10 mouse cellular contexts compared by ENCODE assay signal in genomic region chr1:180274725-180275308, GRCm38 (mm10). TPM values are rescaled to one million over a fixed set of nuclear protein-coding genes. Genes with fewer than 3 reads are reported as not detected.
DNase-seq lines count a peak whose midpoint lies in the region; ATAC-seq and TF ChIP-seq lines count a peak whose summit lies in the region.
"Had no signal": no experiment of that assay in that cellular context is flagged by ENCODE, and none has a peak within 500 bp of the region (broad histone marks: within the 10 kb centered on the region; RNA-seq: fewer than 3 reads in every experiment).

No protein-coding gene starts in this region.

- no peak overlapping the region for H3K9ac ChIP-seq in liver, embryonic 12.5 days
- no peak overlapping the region for H3K9ac ChIP-seq in heart, embryonic 15.5 days

- H3K4me2 ChIP-seq in liver, embryonic 12.5 days = no peak overlapping the region
- H3K4me2 ChIP-seq in heart, embryonic 15.5 days = no peak overlapping the region

- no peaks in the 10 kb centered on the region for H3K36me3 ChIP-seq in liver, embryonic 12.5 days
- H3K36me3 ChIP-seq in heart, embryonic 15.5 days = no peaks in the 10 kb centered on the region
- no peaks in the 10 kb centered on the region for H3K36me3 ChIP-seq in small intestine, adult 2 months (ENCODE audit: control insufficient read depth, insufficient read depth, low read length)
- H3K36me3 ChIP-seq in thymus, adult 2 months (ENCODE audit: control insufficient read depth, insufficient read depth, low read length) = no peaks in the 10 kb centered on the region

- H3K4me3 ChIP-seq in liver, embryonic 12.5 days = no peak overlapping the region
- H3K4me3 ChIP-seq in heart, embryonic 15.5 days = no peak overlapping the region
- no peak overlapping the region for H3K4me3 ChIP-seq in small intestine, adult 2 months (ENCODE audit: low read depth, low read length)
- H3K4me3 ChIP-seq in thymus, adult 2 months (ENCODE audit: control insufficient read depth, insufficient read depth, low read length) = no peak overlapping the region
- H3K4me3 ChIP-seq: megakaryocyte, embryonic 14.5 days had no signal

- H3K9me3 ChIP-seq in liver, embryonic 12.5 days (replicated peaks) = no peaks in the 10 kb centered on the region
- H3K9me3 ChIP-seq in heart, embryonic 15.5 days (replicated peaks) = no peaks in the 10 kb centered on the region

- H3K27me3 ChIP-seq in liver, embryonic 12.5 days (replicated peaks) = no peaks in the 10 kb centered on the region
- H3K27me3 ChIP-seq in heart, embryonic 15.5 days = no peaks in the 10 kb centered on the region
- H3K27me3 ChIP-seq in small intestine, adult 2 months (ENCODE audit: control insufficient read depth, insufficient read depth, low read length) = no peaks in the 10 kb centered on the region
- no peaks in the 10 kb centered on the region for H3K27me3 ChIP-seq in thymus, adult 2 months (ENCODE audit: control insufficient read depth, insufficient read depth, low read length)
- H3K27me3 ChIP-seq: megakaryocyte, embryonic 14.5 days had no signal

- no peak overlapping the region for H3K27ac ChIP-seq in liver, embryonic 12.5 days
- H3K27ac ChIP-seq in heart, embryonic 15.5 days = no peak overlapping the region
- 0 out of 2 replicates have a peak overlapping the region, but pooled peaks have one; percentile 4 for H3K27ac ChIP-seq in small intestine, adult 2 months (ENCODE audit: insufficient read depth, low read depth, low read length)
- no peak overlapping the region for H3K27ac ChIP-seq in thymus, adult 2 months (ENCODE audit: control insufficient read depth, insufficient read depth, low read length)

- TF ChIP-seq CTCF in small intestine, adult 2 months (IDR thresholded peaks at IDR 0.05; ENCODE audit: extremely low read depth, insufficient read length, insufficient replicate concordance, low read depth, low read length) = no peak
- no peak for TF ChIP-seq CTCF in thymus, adult 2 months (IDR thresholded peaks at IDR 0.05; ENCODE audit: borderline replicate concordance, control insufficient read depth, extremely low read depth, insufficient read depth, low read length, poor library complexity)

- ATAC-seq in cerebellum, adult (ENCODE audit: insufficient number of reproducible peaks, low FRiP score, low TSS enrichment) = peak; percentile 86
- ATAC-seq in liver, embryonic 12.5 days = no peak
- ATAC-seq in heart, embryonic 15.5 days (replicated peaks; ENCODE audit: insufficient number of reproducible peaks, insufficient read depth, low FRiP score, low read depth) = 0 out of 2 replicates have a peak, but pooled peaks have one; percentile 47

- H3K4me1 ChIP-seq in liver, embryonic 12.5 days = 0 out of 2 replicates have a peak, but pooled peaks cover 5% of the 10 kb centered on the region
- H3K4me1 ChIP-seq in heart, embryonic 15.5 days (replicated peaks) = peaks cover 21% of the 10 kb centered on the region
- peaks cover 3% of the 10 kb centered on the region; the same call in 1 of the 2 replicates for H3K4me1 ChIP-seq in small intestine, adult 2 months (ENCODE audit: control insufficient read depth, insufficient read depth, insufficient read length, low read length)
- peaks cover 4% of the 10 kb centered on the region for H3K4me1 ChIP-seq in thymus, adult 2 months (replicated peaks; ENCODE audit: control insufficient read depth, insufficient read depth, low read length)

- DNase-seq in cerebellum, postnatal 4 days (ENCODE audit: low spot score in 2 of 2) = no peak
- DNase-seq in liver = peak; percentile 7
- DNase-seq in thymus, adult 2 months = no peak
- no peak for DNase-seq in MN1 (ENCODE audit: low spot score)
- DNase-seq: kidney, adult 8-10 months had no signal

- 75% methylated on average over 10 of the region's 10 CpGs for WGBS in liver, embryonic 12.5 days (ENCODE audit: insufficient replicate concordance)
- 51% methylated on average over 10 of the region's 10 CpGs for WGBS in heart, embryonic 15.5 days
- 79% methylated on average over 10 of the region's 10 CpGs for WGBS in small intestine, adult 2 months
- 97% methylated on average over 10 of the region's 10 CpGs for WGBS in thymus, adult 2 months

- no peak for TF ChIP-seq POLR2A in small intestine, adult 2 months (IDR thresholded peaks at IDR 0.05; ENCODE audit: low read depth, low read length)
- no peak for TF ChIP-seq POLR2A in thymus, adult 2 months (IDR thresholded peaks at IDR 0.05; ENCODE audit: control insufficient read depth, extremely low read depth, insufficient read depth, low read length, poor library complexity)

RNA-seq across cellular contexts. Expression of gene Psen2, which starts 11.6 kb away (rescaled TPM):
- polyA plus RNA-seq in liver, embryonic 12.5 days (2016; fragmentation: Nextera tagmentation; extraction: Ambion mirVana) = 20.9 and 21.3 TPM in 2 replicates
- polyA plus RNA-seq in heart, embryonic 15.5 days (2015; fragmentation: Nextera tagmentation; extraction: Ambion mirVana) = 14.9 and 17.4 TPM in 2 replicates
- 16.1 and 24.7 TPM in 2 replicates for polyA plus RNA-seq in small intestine, adult 2 months (2012; rRNA removed)
- 35.2 and 39.9 TPM in 2 replicates for polyA plus RNA-seq in thymus, adult 2 months (2012; rRNA removed)

RNA-seq across cellular contexts. Expression of gene Itpkb, which starts 55.5 kb away (rescaled TPM):
- 4.0 and 4.3 TPM in 2 replicates for polyA plus RNA-seq in liver, embryonic 12.5 days (2016; fragmentation: Nextera tagmentation; extraction: Ambion mirVana)
- polyA plus RNA-seq in heart, embryonic 15.5 days (2015; fragmentation: Nextera tagmentation; extraction: Ambion mirVana) = 6.1 and 7.5 TPM in 2 replicates
- 4.4 and 6.0 TPM in 2 replicates for polyA plus RNA-seq in small intestine, adult 2 months (2012; rRNA removed)
- polyA plus RNA-seq in thymus, adult 2 months (2012; rRNA removed) = 69.0 and 73.0 TPM in 2 replicates
